Mouse (Mus musculus) mesoderm, embryonic 11.5 days (tissue): ENCODE measurements around the gene Ppp2ca.

Source experiments
- DNase-seq: peaks from one replicate; pipeline ENCODE4 v3.0.0-alpha.2; 2012; ENCODE audit warnings: low read depth, low spot score

The Ppp2ca gene

DNA sequence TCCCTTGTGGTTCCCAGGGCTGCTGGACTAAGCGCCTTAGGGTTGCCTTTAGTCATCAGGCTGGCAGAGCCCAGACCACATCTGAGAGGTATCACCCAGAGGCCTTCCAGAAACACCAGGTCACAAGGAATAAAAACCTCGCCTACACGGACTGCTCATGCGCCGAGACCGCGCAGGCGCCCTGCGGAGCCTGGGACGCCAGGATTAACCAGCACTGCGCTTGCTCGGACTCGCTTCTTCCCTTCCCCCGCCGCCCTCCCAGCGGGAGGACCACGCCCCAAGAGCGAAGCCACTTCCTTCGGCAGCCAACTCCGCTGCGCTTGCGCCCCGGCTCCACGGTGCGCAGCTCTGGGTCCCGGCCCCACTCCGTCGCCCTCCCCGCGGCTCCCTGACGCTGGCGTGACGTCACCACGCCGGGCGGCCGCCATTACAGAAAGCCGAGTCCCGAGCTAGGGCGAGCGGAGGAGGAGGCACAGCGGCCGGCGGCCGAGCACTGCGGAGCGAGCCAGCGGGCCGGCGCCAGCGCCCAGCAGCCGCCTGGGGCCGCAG is at the start of gene Ppp2ca:
Ppp2ca (plus strand) TSS at position 284 of the 549 bp plus-strand sequence.
- peak; percentile 99 for DNase-seq

DNA sequence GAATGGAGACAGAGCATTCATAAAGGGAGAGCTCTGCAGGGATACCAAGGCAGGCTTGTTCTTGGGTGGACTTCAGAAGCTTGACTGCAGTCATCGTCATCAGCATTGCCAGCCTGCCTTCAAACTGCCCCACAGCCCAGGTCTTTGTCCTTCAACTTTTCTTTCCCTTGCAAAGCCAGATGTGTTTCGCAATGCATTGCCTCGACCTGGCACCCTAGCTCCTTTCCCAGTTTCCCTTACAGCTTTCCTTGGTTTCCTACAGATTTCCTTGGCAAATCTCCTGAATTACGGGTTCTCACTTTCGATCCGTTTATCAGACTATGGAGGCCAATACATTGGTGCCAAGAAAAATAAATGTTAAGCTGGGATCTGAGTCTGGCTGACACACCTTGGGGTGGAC is 45.1 kb upstream of the Ppp2ca start:
- DNase-seq = no peak

DNA sequence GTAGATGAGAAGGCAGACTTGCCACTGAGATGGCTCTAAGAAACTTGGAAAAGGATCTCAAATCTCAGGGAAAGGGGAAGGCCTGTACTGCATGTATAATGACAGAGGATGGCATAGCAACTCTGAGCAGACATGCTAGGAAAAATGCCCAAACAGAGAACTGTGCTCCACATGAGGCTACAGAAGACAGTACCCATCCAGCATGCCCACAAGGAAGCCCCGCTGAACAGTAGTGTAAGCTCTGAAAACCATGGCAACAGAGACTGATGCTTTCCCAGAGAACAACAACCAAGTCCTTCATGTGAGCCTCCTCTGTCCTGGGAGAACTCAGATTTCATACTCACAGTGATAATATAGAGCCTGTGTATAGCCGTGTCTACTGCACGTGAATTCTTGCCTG is 43.8 kb upstream of the Ppp2ca start:
- DNase-seq = no peak

DNA sequence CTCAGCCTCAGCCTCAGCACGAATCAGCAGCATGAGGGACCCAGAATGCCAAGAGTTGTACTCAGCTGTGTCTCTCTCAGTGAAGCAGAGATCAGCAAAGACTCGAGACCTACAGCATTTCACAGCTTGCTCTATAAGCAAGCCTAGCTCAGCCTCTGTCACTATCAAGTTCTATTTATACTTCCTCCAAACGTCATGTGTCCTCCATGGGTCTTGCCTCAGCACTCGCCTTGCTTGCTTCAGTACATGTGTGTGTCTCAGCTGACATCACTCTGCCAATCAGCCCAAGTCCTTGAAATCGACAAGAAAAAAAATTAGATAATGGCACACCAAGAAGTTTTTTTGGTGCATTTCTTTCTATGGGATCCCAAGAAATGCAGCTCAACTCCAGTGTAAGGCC is 42.3 kb upstream of the Ppp2ca start:
- DNase-seq = no peak

DNA sequence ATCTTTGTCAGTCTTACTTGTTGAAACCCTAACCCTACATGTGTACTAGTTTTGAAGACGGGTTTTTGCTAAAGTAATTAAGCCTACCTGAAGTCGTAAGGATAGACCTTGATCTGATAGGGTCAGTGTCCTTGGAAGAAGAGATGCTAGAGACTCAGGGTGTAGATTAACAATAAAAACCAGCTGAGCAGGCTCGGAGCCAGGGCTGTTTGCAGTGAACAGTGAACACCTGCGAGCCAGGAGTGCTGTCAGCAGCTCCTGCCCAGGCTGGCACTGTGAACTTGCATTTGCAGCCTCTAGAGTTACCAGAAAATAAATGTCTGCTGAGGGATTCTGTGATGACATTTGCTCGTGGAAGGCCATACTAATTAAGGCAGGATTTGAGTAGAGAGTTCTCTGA is 39.5 kb upstream of the Ppp2ca start:
- DNase-seq = no peak

DNA sequence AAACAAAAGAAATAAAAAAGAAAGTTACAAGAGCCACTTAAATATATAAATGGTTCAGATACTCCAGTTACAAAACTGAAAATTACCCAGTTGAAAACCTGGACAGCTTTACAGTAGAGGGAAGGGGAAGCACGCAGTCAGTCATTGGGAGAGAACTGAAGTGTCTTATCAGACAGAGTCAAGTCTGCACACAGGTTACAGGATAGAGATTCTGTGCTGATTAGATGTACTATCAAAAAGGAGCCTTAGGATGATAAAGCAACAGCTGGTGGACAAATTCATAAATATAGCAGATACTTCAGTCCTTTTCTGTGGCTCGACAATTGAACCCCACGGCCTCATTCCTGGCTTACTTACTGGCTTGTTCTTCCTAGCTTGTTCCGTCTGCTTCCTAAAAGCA is 38.2 kb upstream of the Ppp2ca start:
- DNase-seq = no peak

DNA sequence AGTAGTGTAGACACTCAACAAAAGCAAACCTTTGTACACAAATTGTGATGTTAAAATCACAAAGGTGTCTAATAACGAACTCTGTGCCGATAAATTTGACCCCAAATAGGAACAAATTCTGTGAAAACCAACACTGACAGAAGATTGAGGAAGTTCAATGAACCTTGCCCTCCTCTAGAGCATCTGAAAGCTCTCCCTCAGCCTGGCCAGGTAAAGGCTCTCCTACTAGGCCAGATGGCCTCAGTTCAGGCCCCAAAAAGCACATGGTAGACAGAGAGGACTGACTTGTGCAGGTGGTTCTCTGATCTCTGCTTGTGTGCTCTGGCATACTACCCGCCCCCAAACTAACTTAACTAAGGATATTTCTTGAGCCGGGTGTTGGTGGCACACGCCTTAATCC is 36.1 kb upstream of the Ppp2ca start:
- DNase-seq = no peak

DNA sequence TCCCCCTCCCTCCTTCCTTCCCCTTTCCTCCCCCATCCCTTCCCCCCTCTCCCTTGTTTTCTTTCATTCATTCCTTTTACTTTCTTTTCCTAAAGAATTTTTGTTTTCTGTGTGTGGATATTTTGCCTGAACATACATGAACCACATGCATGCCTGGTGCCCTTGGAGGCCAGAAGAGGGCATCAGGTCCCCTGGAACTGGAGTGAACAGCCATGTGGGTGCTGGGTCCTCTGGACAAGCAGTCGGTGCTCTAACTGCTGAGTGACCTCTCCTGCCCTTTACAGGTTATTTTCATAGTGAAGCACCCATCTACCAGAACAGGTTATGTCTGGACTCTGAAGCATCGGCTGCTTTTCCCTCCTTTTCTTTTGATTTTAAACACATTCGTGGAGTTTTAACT is 34.1 kb upstream of the Ppp2ca start:
- DNase-seq = no peak

DNA sequence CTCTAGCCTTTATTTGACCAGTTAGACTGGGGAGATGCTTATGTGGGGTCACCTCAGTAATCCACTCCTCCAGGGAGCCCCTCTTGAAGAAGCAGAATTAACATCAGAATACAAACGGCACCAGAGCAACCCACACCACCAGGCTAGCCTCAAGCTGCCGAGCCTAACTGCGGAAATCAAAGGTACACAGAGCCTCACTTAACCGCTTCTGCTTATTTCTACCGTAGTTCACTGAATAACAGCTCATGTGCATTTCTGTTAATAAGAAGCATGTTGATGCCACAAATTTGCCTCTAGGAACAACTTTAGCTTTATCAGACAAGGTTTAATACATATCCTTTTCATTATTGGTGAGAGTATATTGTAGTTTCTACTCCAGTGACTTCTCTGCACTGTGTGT is 32.6 kb upstream of the Ppp2ca start:
- no peak for DNase-seq

DNA sequence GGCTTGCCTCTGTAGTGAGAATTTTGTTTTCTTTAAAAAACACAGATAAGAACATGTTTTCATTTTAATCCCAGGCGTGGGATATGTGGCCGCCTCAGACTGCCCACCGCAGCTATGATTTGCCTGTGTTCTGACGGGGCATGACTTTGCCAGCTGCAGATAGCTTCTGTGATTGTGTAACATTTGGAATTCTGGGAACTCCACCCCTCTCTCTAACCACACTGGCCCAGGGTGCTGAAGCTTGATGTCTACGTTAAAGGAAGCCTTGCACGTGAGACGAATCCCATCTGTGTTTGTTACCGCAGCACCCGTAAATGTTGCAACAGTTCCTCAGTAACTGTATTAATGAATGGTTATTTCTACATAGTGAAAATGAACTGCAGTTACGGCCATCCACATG is 26.7 kb upstream of the Ppp2ca start:
- no peak for DNase-seq

DNA sequence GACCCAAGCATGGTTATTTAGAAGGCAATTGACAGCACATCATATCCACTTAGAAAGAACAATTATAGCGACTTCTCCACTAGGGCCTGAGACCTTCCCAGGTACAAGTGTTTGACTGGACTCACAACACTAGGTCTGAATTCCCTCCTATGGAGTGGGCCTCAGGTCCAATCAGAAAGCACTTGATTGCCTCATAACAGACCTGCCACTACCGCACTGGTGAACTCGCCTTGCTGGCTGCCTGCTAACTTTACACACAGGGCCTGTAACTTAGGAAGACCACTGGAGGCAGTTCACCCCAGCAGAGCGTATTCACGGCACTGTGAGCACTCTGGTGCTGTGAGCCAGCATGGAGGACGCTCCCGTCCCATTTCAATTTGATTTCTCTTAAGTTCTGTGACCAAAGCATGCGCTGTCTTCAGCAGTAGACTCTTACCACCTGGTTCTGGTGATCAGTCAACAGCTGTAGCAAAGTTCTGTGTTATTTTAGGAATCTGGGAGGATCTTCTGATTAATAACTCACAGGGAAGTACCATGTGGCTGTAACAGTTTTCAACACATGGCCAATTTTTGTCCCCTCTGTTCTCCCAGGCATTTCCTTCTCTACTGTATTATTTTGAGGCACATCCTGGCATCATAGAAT is 24.8 kb upstream of the Ppp2ca start:
- DNase-seq = no peak

DNA sequence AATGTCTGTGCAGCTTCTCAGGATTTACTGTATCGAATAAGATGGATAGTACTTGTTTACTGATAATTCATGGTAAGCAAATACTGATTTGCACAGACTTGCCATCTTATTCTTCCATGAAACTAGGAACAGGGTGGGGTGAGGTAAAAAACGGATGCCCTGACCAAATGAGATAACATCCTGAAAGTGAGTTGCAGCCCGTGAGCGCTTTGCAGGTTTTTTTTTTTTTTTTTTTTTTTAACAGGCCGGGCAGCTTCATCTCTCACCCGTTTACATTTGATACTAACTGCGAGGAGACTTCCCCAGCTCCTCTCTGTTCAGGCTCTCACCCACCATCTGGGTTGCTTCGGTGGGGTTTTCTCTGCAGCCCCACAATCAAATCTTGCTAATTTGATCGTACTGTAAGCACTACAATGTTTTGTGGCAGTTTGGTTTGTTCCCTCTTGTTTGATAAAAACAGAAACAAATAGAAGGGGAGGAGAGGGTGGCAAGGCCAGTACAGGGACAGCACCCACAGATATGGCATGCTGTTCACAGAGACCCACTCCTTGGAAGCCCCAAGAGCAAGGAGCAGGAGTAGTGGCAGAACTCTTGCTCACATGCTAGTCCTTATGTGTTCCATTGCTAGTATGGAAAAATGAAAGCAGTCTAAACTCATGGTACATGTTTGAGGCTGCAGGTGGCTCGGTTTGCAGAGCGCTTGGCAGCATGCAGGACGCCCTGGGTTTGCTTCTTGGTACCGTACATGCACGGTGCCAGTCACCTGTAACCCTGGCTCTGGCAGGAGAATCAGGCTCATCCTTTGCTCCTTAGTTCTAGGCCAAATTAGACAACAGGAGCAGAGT is 23.6 kb upstream of the Ppp2ca start:
- no peak for DNase-seq

DNA sequence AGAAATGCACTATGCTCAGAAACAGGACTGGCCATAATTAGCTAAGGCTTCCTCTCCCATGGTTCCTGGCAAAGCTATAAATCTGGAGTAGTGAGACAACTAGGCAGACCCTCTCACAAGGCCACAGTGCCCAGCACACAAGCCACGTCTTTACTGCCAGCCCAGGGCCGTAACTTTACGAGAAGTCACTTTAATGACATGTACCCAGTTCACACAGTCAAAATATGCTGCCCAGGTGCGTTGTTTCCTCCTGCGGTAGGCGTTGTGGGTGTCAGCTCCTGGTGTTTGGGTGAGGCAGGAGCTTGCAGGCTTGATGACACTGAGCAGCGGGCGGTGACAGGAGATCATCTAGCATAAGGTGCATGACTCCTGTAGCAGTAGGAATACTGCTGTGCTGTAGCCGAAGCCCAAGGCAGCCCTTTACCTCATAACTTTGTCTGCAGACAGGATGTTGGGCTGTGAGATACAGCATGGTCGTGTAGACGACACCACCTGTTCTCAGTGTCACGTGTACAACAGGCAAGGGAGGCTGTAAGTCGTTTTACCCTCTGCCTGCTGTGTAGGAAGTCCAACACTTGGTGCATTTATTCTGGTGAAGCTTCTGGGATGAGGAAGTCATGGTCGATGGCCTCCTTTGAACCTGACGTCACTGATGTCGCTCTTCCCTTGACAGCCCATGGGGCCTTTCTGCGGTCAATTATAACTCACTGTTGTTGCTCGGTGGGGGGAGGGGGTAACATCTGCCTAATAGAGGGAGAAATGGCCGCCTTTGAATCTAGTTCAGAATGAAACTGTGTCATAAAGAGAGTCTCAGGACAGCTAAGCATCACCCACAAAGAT is 22.5 kb upstream of the Ppp2ca start:
- no peak for DNase-seq

DNA sequence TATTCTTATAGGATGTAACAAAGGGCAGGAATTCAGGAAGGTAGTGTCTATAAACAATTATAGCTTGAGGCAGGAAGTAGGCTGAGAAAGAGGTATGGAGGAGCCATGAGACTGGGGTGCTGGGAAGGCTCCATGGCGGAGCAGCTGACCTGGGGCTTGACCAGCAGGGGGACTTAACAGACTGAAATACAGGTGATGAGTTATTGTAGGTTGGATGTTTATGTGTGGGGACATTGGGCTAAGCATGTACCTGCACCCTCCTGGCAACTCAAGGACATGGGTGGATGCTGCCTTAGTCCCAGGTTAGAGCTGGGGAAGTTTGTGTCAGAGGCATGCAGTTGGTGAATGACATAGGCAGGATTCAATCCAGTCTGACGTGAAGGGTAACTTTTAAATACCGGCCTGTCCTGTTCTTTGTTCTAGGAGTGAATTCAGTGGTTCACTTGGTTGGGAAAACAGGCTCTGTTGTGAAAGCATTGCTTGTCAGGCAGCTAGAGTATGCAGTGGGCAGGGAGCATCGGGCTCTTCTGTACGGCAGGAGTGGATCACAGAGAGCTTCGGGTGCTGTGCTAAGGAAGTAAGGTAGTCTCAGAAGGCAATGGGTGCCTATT is 21.6 kb upstream of the Ppp2ca start:
- DNase-seq = no peak

DNA sequence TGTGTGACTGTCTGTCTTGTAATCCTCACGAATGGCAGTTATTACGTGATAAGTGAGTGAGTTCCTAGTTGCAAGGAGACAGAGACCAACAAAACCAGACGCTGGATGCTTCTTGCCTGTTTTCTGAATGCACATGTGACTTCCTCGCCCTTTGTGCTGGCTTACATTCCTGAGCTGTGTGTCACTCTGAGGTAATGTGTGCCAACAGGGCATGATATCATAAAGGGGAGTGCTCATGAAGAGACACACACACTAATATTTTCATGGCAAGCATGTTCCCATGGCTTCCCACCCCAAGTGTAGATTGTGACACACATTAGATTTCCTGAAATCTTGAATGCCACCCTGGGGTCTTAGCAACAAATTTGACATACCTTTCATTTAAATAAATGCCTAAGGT is 20.5 kb upstream of the Ppp2ca start:
- no peak for DNase-seq

DNA sequence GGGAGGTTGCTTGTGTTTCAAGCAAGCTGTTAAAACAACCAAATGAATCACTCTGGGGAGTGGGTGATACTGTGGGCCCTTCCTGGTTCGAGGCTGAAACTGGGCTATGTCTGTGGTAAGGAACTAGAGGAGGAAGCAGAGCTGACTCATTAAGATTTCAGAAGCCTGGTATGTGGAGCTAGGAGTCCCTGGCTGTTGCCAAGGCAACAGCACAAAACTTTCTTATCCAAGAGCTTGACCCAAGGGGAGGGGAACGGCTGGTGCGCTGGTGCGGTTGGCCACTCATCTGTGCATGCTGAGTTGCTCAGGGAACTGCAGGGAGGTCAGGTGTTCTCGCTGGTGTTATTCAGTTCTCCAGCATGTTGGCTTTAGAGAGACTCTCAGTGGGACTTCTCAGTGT is 18.5 kb upstream of the Ppp2ca start:
- DNase-seq = peak; percentile 60

DNA sequence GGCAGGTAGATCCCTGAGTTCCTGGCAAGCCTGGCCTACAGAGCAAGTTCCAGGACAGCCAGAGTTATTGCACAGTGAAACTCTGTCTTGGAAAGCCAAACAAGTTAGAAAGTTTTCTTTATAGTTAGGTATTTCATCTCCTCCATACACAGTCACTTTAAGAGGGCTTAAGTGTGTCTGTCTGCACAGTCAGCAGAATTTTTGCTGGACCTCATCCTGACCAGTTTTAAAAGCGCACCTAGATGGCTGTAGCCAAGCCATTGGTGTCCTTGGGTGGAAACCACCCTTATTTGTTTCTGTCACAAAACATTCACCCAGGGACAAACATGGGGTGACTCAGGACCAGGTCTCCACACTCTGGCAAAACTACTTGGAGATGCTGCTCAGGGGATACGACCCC is 17.8 kb upstream of the Ppp2ca start:
- no peak for DNase-seq

DNA sequence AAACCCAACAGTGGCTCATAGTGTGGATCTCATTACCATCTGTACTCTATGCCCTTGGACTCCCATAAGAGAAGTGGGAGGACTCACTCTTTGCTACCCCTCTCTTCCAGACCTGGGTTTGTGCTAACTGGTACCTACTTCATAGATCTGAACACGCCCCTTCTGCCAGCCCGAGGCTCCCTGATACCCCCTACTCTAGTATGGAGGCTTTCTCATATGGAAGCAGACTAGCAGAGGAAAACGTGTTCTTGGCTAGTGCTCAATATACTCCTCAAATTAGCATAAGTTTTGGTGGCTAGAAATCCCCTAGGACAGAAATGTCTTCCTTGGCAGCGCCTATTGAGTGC is 12.7 kb upstream of the Ppp2ca start:
- no peak for DNase-seq

DNA sequence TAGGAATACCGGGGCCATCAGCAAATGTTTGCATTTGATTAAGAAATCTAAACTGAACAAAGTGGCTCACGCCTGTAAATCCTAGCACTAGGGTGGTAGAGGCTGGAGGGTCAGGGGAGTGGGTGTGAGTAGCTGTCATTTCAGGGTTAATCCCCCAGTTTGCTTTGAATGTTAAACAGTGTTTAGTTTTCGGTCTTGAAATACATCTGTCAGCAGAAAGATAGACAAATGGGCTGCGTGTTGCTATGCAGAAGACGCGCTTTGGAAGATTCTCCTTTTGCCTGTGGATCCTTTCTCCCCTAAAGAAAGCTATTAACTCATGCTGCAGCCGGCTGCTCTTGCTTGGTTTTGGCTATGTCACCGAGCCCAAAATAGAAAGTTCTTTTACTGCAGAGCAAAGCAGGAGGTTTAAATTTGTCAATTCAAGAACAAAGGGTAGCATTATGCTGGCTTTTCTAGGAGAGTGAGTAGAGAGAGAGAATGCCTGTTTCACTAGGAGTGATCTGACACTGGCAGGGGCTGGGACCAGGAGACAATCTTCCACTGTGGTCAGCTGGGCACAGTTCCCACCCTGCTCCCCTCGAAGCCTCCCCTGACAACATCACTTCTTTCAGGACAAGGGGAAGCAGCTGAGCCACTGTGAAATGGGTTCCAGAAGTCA is 12.1 kb upstream of the Ppp2ca start:
- DNase-seq = no peak

DNA sequence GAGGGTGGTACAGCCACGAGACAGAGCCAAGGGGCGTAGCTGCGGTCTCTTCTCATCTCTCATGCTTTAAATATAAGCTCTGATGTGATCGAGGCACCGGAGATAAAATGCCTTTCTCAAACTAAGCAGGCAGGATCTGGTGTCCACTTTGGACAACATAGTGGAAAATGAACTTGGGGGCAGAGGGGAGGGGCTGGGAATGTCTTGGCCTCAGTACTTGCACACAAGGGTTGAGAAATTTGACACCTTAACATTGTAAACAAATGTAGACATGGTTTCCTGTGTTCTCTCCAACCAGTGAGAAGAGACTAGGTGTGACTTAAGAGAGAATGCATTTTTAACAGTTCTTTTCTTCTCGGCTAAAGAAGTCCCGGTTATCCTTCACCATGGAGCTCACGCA is 9.2 kb upstream of the Ppp2ca start:
- no peak for DNase-seq

DNA sequence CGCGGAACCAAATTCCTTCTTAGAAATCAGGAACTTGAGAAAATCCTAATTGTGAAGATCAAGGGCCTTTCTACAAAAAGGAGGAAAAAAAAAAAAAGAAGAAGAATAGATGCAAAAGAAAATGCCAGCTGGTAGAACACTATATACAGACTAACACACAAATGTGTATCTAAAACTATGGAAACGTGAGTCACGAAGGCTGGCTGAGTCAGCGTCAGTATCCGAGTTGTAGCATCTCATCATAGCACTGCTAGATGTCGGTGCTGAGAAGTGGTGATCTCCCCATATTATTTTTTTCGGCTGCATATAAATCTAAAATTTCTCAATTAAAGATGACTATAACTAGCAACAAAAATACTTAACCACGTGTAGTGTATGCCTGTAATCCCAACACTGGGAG is 7.2 kb upstream of the Ppp2ca start:
- DNase-seq = no peak
